Mouse (Mus musculus): ENCODE measurements at regions not wholly inside any gene's neighbourhood (a gene's known extent, or its start where the extent isn't known, plus 50 kb on each side); places are given as distances from the start of the nearest gene placed in this dataset.

GRCm38 (mm10) chr16:72152920-72153319 lies 155.2 kb upstream of the Robo1 start:
- ATAC-seq (ENCODE audit: insufficient number of reproducible peaks, low FRiP score, low TSS enrichment), result no peak

- no peak for ATAC-seq (ENCODE audit: insufficient number of reproducible peaks, low FRiP score, low TSS enrichment)
Measured at GRCm38 (mm10) chr16:72157913-72158312, 150.2 kb upstream of the Robo1 start.

- no peak for ATAC-seq (ENCODE audit: insufficient number of reproducible peaks, low FRiP score, low TSS enrichment)
Measured at GRCm38 (mm10) chr16:72159411-72159810, 148.7 kb upstream of the Robo1 start.

- no peak for ATAC-seq (ENCODE audit: insufficient number of reproducible peaks, low FRiP score, low TSS enrichment)
Measured at GRCm38 (mm10) chr16:72175727-72176126, 132.4 kb upstream of the Robo1 start.

- ATAC-seq (ENCODE audit: insufficient number of reproducible peaks, low FRiP score, low TSS enrichment), result no peak
Measured at GRCm38 (mm10) chr16:72194320-72194719, 113.8 kb upstream of the Robo1 start.

GRCm38 (mm10) chr16:72215360-72216013 lies 92.6 kb upstream of the Robo1 start:
- no peak; the same call in 1 of the 2 replicates for ATAC-seq (ENCODE audit: insufficient number of reproducible peaks, low FRiP score, low TSS enrichment)

GRCm38 (mm10) chr16:72218021-72218420 lies 90.1 kb upstream of the Robo1 start:
- no peak for ATAC-seq (ENCODE audit: insufficient number of reproducible peaks, low FRiP score, low TSS enrichment)

GRCm38 (mm10) chr16:72221912-72222502 lies 86.1 kb upstream of the Robo1 start:
- ATAC-seq (ENCODE audit: insufficient number of reproducible peaks, low FRiP score, low TSS enrichment), result 0 out of 2 replicates have a peak, but pooled peaks have one; percentile 31

- ATAC-seq (ENCODE audit: insufficient number of reproducible peaks, low FRiP score, low TSS enrichment), result no peak
Measured at GRCm38 (mm10) chr16:72223860-72224259, 84.2 kb upstream of the Robo1 start.

- ATAC-seq (ENCODE audit: insufficient number of reproducible peaks, low FRiP score, low TSS enrichment), result no peak
Measured at GRCm38 (mm10) chr16:72225157-72225880, 82.8 kb upstream of the Robo1 start.

- no peak for ATAC-seq (ENCODE audit: insufficient number of reproducible peaks, low FRiP score, low TSS enrichment)
Measured at GRCm38 (mm10) chr16:72234366-72234765, 73.7 kb upstream of the Robo1 start.

- ATAC-seq (ENCODE audit: insufficient number of reproducible peaks, low FRiP score, low TSS enrichment), result no peak
Measured at GRCm38 (mm10) chr16:72239631-72240030, 68.5 kb upstream of the Robo1 start.

- no peak for ATAC-seq (ENCODE audit: insufficient number of reproducible peaks, low FRiP score, low TSS enrichment)
Measured at GRCm38 (mm10) chr16:72256388-72256787, 51.7 kb upstream of the Robo1 start.

All from cerebellum, adult (tissue).